Mouse (Mus musculus) liver, embryonic 11.5 days (tissue): ENCODE results near the gene Mixl1. TPM values are rescaled to one million over a fixed set of nuclear protein-coding genes. Genes with fewer than 3 reads are reported as not detected.

Experiments
- ATAC-seq: fragments of 200-750 bp; cut with Nextera tagmentation; replicated peaks from 2 replicates; pipeline ENCODE4 v1.8.0; 2017; ENCODE audit warnings: moderate number of reproducible peaks, mild to moderate bottlenecking, moderate TSS enrichment, moderate library complexity; ENCODE audit not compliant: low FRiP score
- DNase-seq: peaks from one replicate; pipeline ENCODE4 v3.0.0-alpha.2; 2017; ENCODE audit warnings: low spot score
- H3K27ac ChIP-seq: fragments of 300-500 bp; sonication (generic); 2 replicates; pipeline ENCODE4 v1.5.1; 2014; ENCODE audit warnings: mild to moderate bottlenecking, low read depth, low read length, control low read depth
- H3K27me3 ChIP-seq: fragments of 300-500 bp; sonication (generic); replicated peaks from 2 replicates; pipeline ENCODE4 v1.6.1; 2014; ENCODE audit warnings: low read length, mixed read lengths; ENCODE audit not compliant: control insufficient read depth, insufficient read depth
- H3K36me3 ChIP-seq: fragments of 300-500 bp; sonication (generic); 2 replicates; pipeline ENCODE4 v1.6.1; 2014; ENCODE audit warnings: mild to moderate bottlenecking, low read length, moderate library complexity, mixed read lengths; ENCODE audit not compliant: control insufficient read depth, insufficient read depth
- H3K4me1 ChIP-seq: fragments of 300-500 bp; sonication (generic); replicated peaks from 2 replicates; pipeline ENCODE4 v1.6.1; 2014; ENCODE audit warnings: low read length, mixed read lengths; ENCODE audit not compliant: control insufficient read depth, insufficient read depth
- H3K4me2 ChIP-seq: fragments of 300-500 bp; sonication (generic); 2 replicates; pipeline ENCODE4 v1.6.1; 2014; ENCODE audit warnings: mild to moderate bottlenecking, control low read depth, moderate library complexity
- H3K4me3 ChIP-seq: fragments of 300-500 bp; sonication (generic); 2 replicates; pipeline ENCODE4 v1.5.1; 2014; ENCODE audit warnings: low read depth, low read length, control low read depth
- H3K9ac ChIP-seq: fragments of 300-500 bp; sonication (generic); 2 replicates; pipeline ENCODE4 v1.6.1; 2014; ENCODE audit warnings: low read depth, low read length, control low read depth
- H3K9me3 ChIP-seq: fragments of 300-500 bp; sonication (generic); 2 replicates; pipeline ENCODE4 v1.6.1; 2016; ENCODE audit warnings: low read length, inconsistent platforms, mixed read lengths; ENCODE audit not compliant: control insufficient read depth
- WGBS: fragments of 180-500 bp; shearing (Covaris S2); extraction: QIAGEN DNeasy Blood & Tissue Kit; methylation state at CpG from one replicate; pipeline ENCODE4 v1.1.7; 2014; 5-methylcytosine and 5-hydroxymethylcytosine counted together
- polyA plus RNA-seq: library from polyadenylated mRNA; unstranded; fragments of >200 nt; fragmentation: Nextera tagmentation; extraction: Ambion mirVana; gene quantifications from 2 replicates; pipeline ENCODE4 v1.2.1, GENCODE M21; 2014

Mixl1 gene
- polyA plus RNA-seq, 1 experiment from 2014 or later = 2.0 TPM

GRCm38 (mm10) chr1:180718756-180719155, 21.9 kb upstream of the Mixl1 start:
- Histone ChIP-seq H3K36me3 (no peaks in the 10 kb centered on the region), H3K27me3 (no peaks in the 10 kb centered on the region), H3K4me3 (no peak overlapping the region), H3K9me3 (no peaks in the 10 kb centered on the region), H3K4me2 (no peak overlapping the region), H3K27ac (no peak overlapping the region), H3K9ac (no peak overlapping the region), H3K4me1 (peaks cover 4% of the 10 kb centered on the region)
- DNase-seq (no peak), ATAC-seq (no peak)
- WGBS = 64% methylated on average over 5 of the region's 5 CpGs

GRCm38 (mm10) chr1:180708935-180709776, 12.3 kb upstream of the Mixl1 start:
- no peak overlapping the region; the same call in 1 of the 2 replicates for H3K27ac ChIP-seq
- H3K4me1 ChIP-seq = no peaks in the 10 kb centered on the region; the same call in 1 of the 2 replicates
- WGBS = 46% methylated on average over 14 of the region's 14 CpGs
- no peaks in the 10 kb centered on the region for H3K36me3 ChIP-seq
- H3K27me3 ChIP-seq = peaks cover 3% of the 10 kb centered on the region; the same call in 1 of the 2 replicates
- H3K9me3 ChIP-seq = no peaks in the 10 kb centered on the region
- no peak for DNase-seq
- no peak overlapping the region for H3K4me3 ChIP-seq
- ATAC-seq = no peak; the same call in 1 of the 2 replicates
- H3K9ac ChIP-seq = no peak overlapping the region
- no peak overlapping the region for H3K4me2 ChIP-seq

- Histone ChIP-seq H3K4me2 (no peak overlapping the region), H3K27ac (no peak overlapping the region), H3K9ac (no peak overlapping the region), H3K4me1 (no peaks in the 10 kb centered on the region; the same call in 1 of the 2 replicates), H3K36me3 (no peaks in the 10 kb centered on the region), H3K9me3 (no peaks in the 10 kb centered on the region), H3K4me3 (no peak overlapping the region), H3K27me3 (peaks cover 3% of the 10 kb centered on the region; the same call in 1 of the 2 replicates)
- ATAC-seq (no peak; the same call in 1 of the 2 replicates), DNase-seq (no peak)
- WGBS = 52% methylated on average over 3 of the region's 3 CpGs
Measured at GRCm38 (mm10) chr1:180707813-180708212, 11.0 kb upstream of the Mixl1 start.

- Histone ChIP-seq H3K4me1 (no peaks in the 10 kb centered on the region; the same call in 1 of the 2 replicates), H3K4me3 (no peak overlapping the region), H3K4me2 (no peak overlapping the region), H3K9ac (no peak overlapping the region), H3K27ac (no peak overlapping the region), H3K27me3 (peaks cover 3% of the 10 kb centered on the region; the same call in 1 of the 2 replicates), H3K36me3 (no peaks in the 10 kb centered on the region), H3K9me3 (no peaks in the 10 kb centered on the region)
- ATAC-seq (no peak), DNase-seq (no peak)
- WGBS = 50% methylated on average over 3 of the region's 3 CpGs
Measured at GRCm38 (mm10) chr1:180707368-180707767, 10.5 kb upstream of the Mixl1 start.

- DNase-seq (no peak), ATAC-seq (no peak)
- no peaks in the 10 kb centered on the region for H3K36me3 ChIP-seq
- peaks cover 3% of the 10 kb centered on the region; the same call in 1 of the 2 replicates for H3K27me3 ChIP-seq
- no peaks in the 10 kb centered on the region for H3K4me1 ChIP-seq
- no peak overlapping the region for H3K4me3 ChIP-seq
- H3K9me3 ChIP-seq = no peaks in the 10 kb centered on the region
- H3K9ac ChIP-seq = no peak overlapping the region
- H3K4me2 ChIP-seq = peak overlapping the region; percentile 33; the same call in 1 of the 2 replicates
- no peak overlapping the region for H3K27ac ChIP-seq
- 33% methylated on average over 6 of the region's 6 CpGs for WGBS
Measured at GRCm38 (mm10) chr1:180703400-180703799, 6.6 kb upstream of the Mixl1 start.

- H3K9ac ChIP-seq = no peak overlapping the region
- H3K27me3 ChIP-seq = peaks cover 42% of the 10 kb centered on the region
- no peaks in the 10 kb centered on the region for H3K9me3 ChIP-seq
- H3K4me3 ChIP-seq = no peak overlapping the region
- WGBS = 39% methylated on average over 5 of the region's 5 CpGs
- H3K4me2 ChIP-seq = no peak overlapping the region
- H3K4me1 ChIP-seq = peaks cover 6% of the 10 kb centered on the region; the same call in 1 of the 2 replicates
- H3K27ac ChIP-seq = no peak overlapping the region
- H3K36me3 ChIP-seq = no peaks in the 10 kb centered on the region
- no peak for ATAC-seq
- DNase-seq = no peak
Measured at GRCm38 (mm10) chr1:180698063-180698462, 1.2 kb upstream of the Mixl1 start.

GRCm38 (mm10) chr1:180691284-180691683, 5.5 kb downstream of the Mixl1 start:
- Histone ChIP-seq H3K9ac (no peak overlapping the region), H3K4me3 (no peak overlapping the region), H3K36me3 (peaks cover 22% of the 10 kb centered on the region), H3K9me3 (no peaks in the 10 kb centered on the region), H3K27ac (no peak overlapping the region), H3K4me2 (no peak overlapping the region), H3K4me1 (no peaks in the 10 kb centered on the region), H3K27me3 (peaks cover 19% of the 10 kb centered on the region)
- DNase-seq = no peak
- 85% methylated on average over 7 of the region's 7 CpGs for WGBS
- no peak for ATAC-seq
